Mouse (Mus musculus) mouse embryonic stem cell (cell line): ENCODE data around the gene Eln.

Experiments
- in situ Hi-C, 2 experiments: fragments of 300-500 bp; cut with MboI; formaldehyde crosslinking; loops; 1 replicate in 1 of 2; 3 replicates in 1 of 2; pipeline ENCODE4 v1.14.3; 2019 to 2020; ENCODE audit warnings: low sequenced_read_pairs in 2 of 2, low pct_unique_long_range_greater_than_20kb in 1 of 2, mixed read lengths in 1 of 2; ENCODE audit not compliant: unreplicated experiment in 1 of 2

Gene Eln

GRCm38 (mm10) chr5:134746890-134747511 is at the start of gene Eln:
TSS of gene Eln (minus strand) at chr5:134747323.
- in situ Hi-C loops = no loop called here

- in situ Hi-C loops = loop anchor here in 1 of 2 experiments (25.0 kb wide), 1 partner anchor 97 kb away; no protein-coding TSS in a partner anchor
These were observed 43.2 kb upstream of the Eln start for GRCm38 (mm10) chr5:134790080-134790995.

DNA sequence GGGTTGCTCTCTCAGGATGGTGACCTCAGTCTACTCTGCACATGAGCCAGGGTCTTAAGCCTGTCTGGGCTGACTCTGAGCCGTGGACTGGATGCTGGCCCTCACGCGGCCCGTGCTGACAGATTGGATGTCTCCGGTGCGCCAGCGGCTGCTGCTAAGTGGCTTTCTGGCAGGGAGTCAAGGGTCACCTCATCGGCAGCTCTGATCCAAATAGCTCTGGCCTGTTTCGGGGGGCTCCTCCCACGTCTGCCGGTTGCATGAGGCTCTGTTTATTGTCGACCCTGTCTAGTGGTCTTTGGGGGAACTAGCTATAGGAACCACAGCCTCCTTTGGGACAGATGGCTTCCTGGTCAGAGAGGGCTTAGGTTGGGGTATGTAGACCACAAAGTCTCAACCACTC is 41.1 kb upstream of the Eln start:
- in situ Hi-C loops = loop anchor here (10.0 to 25.0 kb wide), 2 partner anchors 99 to 117 kb away; partner anchors contain the start of gene Tmem270 (in 1 of the 2)

DNA sequence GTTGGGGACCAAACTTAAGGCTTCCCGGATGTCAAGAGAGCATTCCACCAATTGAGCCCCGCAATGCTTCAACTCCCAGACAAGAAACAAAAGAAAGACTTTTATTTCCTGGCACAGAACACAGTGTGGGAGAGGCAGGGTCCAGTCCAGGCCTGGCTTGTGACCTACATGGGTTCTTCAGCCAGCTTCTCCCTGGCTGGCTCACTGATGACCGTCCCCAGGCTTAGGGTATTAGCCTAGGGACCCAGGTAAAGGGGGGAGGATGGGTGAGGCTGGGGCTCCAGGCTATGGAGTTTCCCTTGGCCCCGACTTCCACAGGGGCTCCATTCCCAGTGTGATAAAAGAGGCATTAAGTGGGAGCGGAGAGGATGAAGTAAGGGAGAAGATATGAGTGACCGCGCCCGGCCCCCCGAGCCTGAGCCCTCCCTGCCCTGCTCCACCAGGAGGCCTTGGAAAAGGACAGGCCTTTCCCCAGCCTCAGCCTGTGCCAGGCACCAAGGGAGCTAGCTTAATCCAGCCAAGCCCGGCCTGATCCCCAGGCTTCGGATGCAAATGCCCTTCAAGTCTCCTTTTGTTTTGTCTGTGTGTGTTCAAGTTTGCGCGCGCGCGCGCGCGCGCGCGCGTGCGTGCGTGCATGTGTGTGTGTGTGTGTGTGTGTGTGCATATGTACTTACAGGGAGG is 38.7 kb upstream of the Eln start:
- in situ Hi-C loops = loop anchor here (10.0 to 25.0 kb wide), 2 partner anchors 101 to 119 kb away; partner anchors contain the start of gene Tmem270 (in 1 of the 2)

- in situ Hi-C loops = loop anchor here (10.0 to 25.0 kb wide), 2 partner anchors 104 to 121 kb away; partner anchors contain the start of gene Tmem270 (in 1 of the 2)
These were observed 36.7 kb upstream of the Eln start for GRCm38 (mm10) chr5:134783794-134784193.

DNA sequence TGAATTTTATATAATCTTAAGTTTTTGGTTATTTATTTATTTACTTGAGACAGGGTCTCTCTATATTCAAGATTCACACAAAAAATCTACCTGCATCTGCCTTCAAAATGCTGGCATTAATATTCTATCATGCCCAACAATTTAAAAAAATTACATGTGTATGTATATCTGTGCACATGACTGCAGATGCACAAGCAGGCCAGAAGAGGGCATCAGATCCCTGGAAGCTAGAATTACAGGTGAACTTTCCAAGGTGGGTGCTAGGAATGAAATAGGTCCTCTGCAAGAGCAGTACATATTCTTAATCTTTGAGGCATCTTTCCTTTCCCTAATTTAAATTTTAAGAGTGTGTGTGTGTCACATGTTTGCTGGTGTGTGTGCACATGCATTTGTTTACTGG is 33.8 kb upstream of the Eln start:
- in situ Hi-C loops = loop anchor here (10.0 to 25.0 kb wide), 2 partner anchors 106 to 124 kb away; partner anchors contain the start of gene Tmem270 (in 1 of the 2)

DNA sequence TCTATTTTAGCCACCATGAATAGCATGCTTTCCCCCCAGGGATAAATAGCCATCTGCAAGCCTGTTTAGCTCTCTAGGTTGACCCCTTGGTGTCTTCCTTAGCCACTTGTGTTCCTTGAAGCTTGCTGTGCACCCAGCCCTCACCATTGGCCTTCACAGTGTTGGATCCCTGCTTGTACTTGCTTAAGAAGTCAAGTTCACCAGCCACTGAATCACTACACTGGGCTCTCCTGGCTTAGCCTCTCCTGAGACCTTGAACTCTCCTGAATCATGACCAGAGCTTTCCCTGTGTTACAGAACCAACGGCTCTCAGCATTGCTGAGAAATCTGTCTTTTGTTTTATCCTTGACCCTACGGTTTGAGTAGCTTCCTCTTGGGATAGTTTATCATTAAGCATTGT is 33.0 kb upstream of the Eln start:
- in situ Hi-C loops = loop anchor here (10.0 to 25.0 kb wide), 2 partner anchors 107 to 125 kb away; partner anchors contain the start of gene Tmem270 (in 1 of the 2)

- in situ Hi-C loops = loop anchor here in 1 of 2 experiments (25.0 kb wide), 1 partner anchor 111 kb away; no protein-coding TSS in a partner anchor
These were observed 29.4 kb upstream of the Eln start for GRCm38 (mm10) chr5:134776551-134776950.

- in situ Hi-C loops = no loop called here
These were observed 25.4 kb upstream of the Eln start for GRCm38 (mm10) chr5:134772522-134772921.

GRCm38 (mm10) chr5:134771750-134772149 is 24.6 kb upstream of the Eln start:
- in situ Hi-C loops = no loop called here

DNA sequence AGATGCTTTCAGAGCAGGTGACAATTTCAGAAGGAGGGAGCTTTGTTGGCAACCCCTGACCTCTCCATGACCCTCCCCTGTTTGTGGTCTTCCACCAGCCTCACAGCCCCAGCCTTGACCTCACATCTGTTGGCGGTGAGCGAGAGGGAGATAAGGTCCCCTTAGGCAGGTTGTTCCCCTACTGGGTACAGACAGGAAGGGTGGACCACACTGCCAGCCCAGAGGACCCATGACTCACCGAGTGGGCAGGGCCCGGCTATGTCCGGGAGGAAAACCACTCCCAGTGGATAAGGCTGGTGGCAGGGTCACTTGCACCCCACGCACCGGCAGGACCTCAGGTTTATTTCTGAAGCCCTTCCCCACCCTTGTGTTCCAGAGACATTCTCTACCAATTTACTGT is 22.1 kb upstream of the Eln start:
- in situ Hi-C loops = no loop called here

DNA sequence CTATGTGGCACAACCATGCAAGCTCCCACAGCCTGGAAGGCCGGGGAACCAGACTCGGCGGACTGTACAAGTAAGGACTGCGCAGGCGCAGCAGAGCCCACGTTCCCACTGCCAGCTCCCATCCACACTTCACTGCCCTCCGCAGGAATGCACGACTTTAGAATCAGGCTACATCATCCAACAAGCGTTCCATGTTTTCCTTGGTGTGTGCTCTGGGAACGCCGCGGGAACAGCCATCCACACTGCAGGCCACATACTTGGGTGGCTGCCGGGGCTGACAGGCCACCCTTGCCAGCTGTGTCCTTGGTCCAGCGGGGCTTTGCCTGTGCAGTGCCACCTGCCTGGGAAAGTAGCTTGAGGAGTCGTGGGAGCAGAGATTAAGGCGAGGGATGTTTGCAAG is 18.3 kb upstream of the Eln start:
- in situ Hi-C loops = no loop called here

DNA sequence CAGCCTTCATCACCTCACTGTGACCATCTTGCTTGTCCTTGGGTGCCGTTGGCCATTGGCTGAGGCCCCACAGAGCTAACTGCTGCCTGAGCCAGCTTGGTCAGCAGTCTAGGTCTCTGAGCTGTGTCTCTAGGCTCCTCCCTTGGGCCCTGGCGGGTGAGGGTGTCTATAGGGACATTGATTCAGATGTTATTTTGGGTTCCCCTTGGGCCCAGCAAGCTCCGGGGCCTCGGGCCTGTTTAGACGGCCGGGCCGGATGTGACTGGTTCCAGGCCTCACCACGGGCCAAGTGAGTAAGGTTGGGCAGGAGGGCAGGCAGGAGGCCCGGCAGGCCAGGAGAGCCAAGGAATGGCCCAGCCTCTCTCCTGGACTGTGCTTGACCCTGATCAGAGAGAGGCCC is 16.2 kb upstream of the Eln start:
- in situ Hi-C loops = no loop called here

- in situ Hi-C loops = no loop called here
These were observed 14.4 kb upstream of the Eln start for GRCm38 (mm10) chr5:134761409-134762124.

GRCm38 (mm10) chr5:134756031-134756430 is 8.9 kb upstream of the Eln start:
- in situ Hi-C loops = no loop called here

DNA sequence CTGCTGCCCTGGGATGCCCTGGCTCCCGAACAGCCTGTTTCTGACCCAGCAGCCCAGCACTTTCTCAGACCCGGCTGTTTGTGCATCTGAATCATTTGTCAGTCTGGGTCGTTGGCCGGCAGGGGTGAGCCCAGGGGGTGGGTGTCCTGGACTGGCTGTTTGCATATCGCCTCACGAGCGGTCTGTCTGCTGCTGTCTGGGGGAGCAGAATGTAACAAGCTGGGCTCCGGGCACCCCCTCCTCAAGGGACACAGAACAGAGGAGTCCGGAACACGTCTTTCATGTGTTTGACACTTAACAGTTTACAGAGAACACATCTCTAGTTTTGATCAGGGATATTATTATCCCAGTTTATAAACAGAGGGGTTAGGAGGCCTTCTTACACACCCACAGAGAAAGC is 7.0 kb upstream of the Eln start:
- in situ Hi-C loops = no loop called here

- in situ Hi-C loops = no loop called here
These were observed 3.3 kb upstream of the Eln start for GRCm38 (mm10) chr5:134750469-134750868.

- in situ Hi-C loops = no loop called here
These were observed 960 bp upstream of the Eln start for GRCm38 (mm10) chr5:134747947-134748618.
